Mouse (Mus musculus) right cerebral cortex, postnatal 14 days (tissue): Measurements from ENCODE around the gene Dars.
A peak's percentile ranks its signal among the peaks of the same experiment; 100 is the strongest.

Experiments
- DNase-seq: peaks from one replicate; pipeline ENCODE4 v3.0.0; 2022

Dars gene

DNA sequence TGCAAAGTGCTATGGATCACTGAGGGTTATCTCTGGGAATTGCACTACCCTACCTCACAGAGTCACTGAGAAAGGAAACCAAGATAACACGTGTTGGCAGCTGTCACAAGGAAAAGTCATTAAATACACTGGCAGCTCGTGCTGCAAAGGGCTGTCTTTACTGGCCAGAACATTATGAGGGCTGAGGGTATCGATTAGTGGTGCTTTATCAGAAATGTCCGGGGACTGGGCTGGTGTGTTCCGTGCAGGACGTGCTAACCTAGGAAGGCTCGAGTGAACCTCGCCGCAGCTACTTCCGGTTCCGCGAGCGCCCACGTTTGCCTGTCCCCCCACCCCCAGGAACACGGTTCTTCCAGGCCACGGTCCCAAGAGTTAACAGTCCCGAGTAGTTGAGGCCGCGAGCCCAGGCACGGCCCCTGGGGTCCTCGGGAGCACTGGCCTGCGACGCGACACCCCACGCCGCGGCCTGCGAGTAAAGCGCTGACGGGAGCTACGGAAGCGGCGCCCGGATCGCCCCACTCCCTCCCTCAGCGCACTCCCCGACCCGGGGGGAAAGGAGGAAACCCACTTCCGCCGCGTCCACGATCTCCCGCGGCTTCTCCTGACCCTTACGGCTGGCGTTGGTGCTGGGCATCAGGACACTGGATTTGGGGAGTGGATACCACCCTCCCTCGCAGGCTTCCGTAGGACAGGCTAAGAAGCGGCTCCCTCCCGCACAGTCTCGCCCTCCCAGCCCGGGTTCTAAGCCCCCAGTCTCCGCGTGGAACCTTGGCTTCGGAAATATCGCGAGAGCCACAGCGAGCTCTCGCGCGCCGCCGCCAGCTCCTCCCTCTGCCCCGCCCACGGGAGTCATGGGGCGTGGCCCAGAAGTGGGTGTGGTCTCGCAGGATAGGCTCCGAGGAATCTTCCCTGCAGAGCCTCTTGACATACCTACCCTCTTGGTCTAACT lies at the start of gene Dars:
Dars (minus strand) TSS at position 785 of the 949 bp plus-strand sequence.
- DNase-seq = peak; percentile 91

DNA sequence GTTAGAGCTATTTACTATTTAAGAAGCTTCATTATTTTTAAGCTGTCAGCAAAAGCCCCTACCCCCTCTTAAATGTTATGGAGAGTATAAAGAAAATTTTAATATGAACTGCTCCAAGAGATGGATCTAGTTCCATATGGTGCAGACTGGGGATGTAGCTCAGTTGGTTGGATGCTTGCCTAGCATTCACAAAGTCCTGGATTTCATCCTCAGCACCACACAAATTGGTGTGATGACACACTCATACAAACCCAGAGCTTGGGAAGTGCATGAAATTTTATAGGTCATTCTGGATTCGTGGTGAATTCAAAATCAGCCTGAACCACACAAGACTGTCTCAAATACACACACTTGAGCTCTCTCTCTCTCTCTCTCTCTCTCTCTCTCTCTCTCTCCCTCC lies 49.7 kb upstream of the Dars start:
- DNase-seq = no peak

DNA sequence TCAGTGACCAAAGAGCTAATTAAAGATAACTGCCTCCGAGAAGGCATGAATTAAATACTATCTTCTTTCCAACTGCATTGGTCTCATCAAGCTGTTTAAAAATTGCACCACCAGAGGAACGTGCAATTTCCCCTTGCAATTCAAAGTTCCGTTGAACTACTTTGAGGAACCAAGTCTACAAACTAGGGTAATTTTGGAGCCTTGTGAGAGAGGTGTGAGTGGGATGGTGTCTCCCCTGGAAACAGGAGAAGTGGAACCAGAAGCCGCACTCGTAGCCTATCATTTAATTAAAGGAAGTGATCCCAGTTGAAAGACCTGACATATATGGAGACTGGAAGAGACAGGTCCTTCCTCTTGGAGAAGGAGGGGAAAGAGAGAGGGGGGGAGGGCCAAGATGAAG lies 46.3 kb upstream of the Dars start:
- DNase-seq = no peak

DNA sequence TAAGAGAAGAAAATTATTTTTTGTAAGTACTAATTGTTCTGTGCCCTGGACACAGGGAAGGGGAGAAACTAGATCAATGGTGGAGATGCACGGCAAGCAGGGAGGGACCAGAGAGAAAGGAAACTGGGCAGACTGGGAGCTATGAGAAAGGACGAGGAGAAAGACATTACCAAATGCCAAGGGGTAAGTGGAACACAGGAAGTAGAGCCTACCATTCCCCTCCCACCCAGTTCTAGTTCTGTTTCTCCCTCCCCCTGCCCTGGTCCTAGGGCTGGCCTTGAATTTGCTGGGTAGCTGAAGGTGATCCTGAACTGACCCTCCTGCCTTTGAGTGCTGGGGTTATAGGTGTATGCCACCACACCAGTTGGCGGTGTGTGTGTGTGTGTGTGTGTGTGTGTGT lies 45.2 kb upstream of the Dars start:
- no peak for DNase-seq

DNA sequence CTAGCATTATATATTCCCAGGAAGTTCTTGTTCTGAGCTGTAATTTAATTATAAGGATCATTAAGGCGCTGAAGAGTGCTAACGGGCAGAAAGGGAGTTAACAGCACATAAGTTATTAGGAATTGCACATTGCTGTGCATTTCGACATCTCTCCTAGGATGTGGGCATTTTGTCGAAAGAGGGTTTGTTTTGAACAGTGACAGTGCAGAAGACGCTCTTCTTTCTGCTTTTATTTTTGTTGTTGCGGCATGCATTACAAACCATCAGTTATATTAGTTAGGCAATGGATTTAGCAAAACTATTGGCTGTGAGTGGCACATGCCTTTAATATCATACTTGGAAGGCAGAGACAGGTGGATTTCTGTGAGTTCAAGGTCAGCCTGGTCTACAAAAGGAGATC lies 43.6 kb upstream of the Dars start:
- DNase-seq = no peak

DNA sequence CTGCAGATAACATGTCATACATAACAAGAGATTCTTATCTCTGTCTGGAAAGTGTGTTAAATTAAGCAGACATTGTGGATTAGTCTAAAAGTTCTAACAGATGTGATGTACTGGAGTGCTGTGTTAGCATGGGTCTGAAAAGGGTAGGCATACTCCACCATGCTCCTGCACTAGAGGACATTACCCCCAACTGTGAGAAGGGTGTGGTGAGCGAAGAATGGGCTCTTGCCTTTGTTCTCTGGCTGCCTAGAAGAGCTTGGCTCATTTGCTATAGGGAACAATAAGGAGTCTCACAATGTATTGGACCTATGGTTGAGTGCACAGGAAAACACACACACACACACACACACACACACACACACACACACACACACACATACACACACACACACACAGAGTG lies 42.3 kb upstream of the Dars start:
- no peak for DNase-seq

DNA sequence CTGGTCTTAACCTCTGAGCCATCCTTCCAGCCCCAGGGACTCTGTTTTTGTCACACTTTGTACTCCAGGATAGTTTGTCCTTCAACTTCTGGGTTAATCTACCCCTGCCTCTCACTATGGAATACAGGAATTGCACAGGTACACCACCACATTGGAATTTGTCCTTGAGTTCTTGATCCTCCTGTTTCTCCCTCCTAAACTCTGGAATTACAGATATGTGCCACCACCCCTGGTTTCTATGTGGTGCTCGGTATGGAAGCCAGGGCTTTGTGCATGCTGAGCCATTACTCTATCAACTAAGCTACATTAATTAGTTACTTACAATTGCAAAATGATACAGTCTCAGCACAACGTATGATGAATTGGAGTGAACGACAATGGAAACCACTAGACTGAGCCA lies 41.8 kb upstream of the Dars start:
- no peak for DNase-seq

DNA sequence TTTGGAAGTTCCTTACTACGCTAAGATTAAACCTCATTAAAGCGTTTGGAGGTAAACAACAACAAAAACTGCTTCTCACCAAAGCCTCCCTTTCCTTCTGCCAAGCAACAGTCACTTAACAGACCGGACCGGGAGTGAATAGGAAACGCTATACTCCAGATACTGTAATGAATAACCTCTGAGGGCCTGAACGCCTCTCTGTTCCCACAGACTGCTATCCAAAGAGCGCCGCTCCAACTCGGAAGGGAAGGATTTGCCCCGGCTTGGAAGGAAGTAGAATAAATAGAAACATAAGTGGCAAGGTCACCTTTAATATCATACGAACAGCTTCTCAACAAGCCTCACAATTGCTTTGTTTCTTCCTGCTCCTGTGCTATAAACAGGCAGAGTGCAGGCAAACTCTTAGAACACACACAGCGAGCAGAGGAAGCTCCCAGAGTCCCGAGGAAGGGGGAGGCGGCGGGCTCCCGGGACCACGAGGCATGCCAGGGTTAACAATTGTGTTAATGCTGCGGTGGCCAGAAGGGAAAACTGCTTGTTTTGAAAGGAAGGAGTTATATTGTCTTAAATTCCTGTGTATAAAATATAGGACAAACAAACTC lies 39.8 kb upstream of the Dars start:
- DNase-seq = no peak

DNA sequence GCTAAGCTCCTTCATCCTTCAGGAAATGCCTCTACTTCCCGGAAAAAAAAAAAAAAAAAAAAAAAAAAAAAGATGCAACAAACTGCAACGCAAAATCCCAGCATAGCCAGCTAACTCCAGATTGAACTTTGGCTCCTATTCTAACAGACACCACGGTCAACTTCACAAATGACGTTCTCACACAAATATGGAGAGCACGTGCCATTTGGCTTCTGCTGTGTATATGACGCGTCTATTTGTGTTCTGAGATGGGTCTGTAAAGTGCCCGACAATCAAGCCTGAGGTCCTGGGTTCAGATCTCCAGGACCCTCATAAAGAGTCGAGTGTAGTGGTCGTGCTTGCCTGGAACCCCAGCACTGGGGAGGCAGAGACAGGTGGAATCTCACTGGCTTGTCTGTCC lies 39.1 kb upstream of the Dars start:
- DNase-seq = no peak

DNA sequence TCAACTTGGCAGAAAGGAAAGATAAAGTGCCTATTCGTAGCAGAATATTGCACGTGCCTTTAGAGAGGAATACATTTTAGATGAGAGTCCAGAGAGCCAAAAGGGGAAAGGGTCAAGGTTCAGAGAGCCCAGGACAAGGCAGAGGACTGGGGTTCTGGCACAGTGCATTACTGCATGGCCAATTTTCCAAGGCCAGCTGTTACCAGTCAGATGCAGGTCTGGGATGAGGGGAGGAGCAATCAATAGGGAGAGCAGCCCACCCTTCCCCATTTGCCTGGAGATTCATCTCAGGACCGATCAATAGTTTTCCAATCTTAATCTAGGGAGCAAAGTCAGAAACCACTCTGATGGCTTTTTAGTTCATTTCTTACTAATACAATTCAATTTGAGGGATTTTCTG lies 35.0 kb upstream of the Dars start:
- DNase-seq = no peak

DNA sequence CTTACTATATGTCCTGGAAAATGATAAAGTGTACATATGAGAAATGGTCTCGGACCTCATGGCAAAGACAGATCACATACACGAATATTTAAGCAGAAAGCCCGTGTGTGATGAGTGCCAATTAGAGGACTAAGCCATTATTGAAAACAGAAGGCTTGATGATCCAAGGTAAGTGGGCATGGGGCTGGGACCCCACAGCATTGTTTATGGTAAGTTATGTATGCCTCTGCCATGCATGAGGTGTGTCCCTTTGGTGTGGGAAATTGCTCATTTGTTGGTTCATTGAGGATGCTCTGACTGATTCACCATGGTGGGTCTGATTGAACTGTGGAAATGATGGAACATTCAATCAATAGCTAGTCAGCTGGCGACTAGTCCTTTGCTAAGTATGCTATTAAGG lies 34.0 kb upstream of the Dars start:
- DNase-seq = no peak

DNA sequence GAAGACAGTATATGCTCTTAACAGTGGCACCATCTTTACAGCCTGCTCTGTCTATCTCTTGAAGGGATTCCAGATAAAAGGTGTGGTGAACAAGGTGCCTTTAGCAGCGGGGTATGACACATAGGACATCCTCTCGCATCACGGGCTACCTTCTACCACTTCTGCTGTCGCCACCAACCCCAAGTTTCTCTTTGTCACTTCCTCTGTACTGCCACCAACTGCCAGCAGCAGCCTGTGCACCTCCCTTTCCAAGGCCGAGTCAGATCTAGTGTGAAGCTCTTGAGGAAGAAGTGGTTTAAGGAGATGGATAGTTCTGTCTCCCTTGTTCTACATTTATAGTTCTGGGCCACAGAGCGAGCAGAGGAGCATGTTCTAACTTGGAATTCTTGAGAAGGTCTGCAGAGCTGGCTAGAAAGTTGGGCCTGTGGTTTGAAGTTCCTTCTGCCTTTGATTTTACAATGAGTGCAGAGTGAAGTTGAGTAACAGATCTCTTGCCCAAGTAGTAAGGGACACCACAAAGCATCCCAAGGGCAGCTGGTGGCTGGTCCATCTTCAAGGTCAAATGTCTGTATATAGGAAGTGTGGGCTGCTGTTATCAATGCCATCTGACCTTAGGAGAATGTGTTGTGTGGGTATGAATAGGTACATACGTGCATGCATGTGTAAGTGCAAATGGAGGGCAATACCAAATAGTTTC lies 30.2 kb upstream of the Dars start:
- DNase-seq = no peak

DNA sequence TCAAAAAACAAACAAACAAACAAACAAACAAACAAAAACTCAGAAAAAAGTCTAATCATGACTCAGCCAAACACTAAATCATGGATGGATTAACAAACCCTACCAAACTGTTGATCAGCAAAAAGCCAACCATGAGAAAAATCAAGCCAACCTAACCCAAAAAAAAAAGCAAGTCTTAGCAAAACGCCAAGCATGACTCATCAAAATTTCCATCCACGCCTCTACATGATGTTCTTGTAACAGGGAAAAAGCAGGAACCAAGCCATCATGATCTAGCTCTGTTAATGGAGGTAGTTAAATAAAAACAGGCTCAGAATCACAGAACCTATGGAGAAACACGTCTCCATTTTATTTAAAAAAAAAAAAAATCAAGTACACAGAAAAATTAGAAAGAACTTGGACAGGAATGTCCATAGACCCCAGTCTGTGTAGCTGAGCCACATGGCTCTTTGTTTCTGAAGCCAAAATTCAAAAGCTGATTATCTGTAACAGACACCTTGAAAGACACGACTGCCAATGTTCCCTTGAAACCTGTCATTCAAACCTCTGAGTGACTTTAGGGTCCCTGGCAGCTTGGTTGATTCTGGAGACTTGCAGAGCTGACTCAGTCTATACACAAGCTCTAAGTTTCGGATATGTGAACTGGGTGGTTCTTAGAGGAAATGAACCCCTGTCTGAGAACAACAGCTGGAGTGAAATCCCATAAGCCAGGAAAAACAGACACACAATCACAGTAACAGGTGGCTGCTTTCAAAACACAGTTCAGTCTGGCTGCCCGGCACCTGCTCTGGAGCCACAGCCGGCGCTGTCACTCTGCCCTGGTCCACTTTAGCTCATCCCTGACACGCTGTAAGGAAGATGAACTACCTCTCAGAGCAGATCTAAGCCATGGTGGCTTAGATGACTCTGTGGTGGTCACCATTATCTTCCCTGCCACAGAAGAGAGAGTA lies 27.0 kb upstream of the Dars start:
- no peak for DNase-seq

DNA sequence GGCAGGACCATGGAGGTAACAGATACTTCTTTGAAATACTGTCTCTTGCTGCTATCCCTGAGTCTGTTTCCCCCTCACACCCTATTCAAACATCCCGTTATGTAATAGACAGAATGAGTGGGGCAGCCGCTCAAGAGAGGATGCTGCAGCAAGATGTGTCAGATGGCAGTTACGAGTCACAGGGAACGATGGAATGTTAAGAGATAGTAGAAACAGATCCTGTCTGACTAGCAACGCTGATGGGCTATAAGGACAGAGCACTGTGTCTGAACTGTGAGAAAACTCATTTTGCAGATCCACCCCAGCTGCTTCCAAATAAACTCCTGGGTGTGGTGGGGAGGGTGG lies 23.9 kb upstream of the Dars start:
- DNase-seq = no peak

DNA sequence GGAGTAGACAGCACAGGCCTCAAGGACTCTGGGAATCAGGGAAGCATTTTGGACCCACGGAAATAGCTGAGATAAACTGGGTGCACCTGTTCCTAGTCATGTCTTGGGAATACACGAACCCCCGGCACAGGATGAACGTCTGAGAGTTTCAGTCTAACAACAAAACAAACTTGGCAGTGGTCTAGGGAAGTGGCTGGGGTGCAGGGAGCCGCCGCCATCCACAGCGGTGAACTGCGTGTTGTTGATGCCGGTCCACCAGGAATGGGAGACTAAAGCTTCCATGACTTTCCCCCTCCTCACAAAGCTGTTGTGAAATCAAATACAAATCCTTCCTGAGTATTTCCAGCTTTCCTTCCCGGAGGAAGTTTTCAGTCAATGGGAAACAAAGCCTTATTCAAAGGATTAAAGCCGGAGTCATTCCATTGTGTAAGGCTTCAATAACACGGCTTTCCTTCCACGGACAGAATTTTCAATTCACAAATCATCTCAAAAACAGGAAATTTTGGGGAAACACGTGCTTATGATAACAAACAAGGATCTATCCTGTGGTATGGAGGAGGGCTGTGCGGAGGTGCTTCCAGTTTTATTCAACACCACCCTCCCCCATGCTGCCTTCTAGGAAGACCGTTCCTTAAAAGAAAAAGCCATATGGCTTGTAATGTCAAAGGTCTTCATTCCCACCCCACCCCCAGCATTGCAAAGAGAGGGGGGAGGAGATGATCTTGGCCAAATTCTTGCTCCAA lies 23.4 kb upstream of the Dars start:
- no peak for DNase-seq

DNA sequence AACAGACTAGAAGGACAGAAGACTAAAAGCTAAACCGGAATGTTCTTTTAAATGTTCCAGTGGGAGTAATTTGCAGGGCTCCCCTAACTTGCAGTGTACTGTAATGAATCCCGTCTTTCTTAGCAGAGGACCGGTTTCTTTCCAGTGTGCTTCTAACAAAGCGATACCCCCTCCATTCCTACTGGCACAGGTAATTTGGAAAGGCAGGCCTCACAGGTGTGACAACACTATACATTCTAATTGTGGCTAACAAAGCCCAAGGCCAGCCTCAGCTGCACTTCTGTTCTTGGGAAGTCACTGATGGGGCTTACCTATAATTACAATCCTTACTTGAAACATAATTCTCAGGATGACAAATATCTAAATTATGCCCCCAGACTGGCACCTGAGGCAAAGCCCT lies 22.4 kb upstream of the Dars start:
- no peak for DNase-seq

DNA sequence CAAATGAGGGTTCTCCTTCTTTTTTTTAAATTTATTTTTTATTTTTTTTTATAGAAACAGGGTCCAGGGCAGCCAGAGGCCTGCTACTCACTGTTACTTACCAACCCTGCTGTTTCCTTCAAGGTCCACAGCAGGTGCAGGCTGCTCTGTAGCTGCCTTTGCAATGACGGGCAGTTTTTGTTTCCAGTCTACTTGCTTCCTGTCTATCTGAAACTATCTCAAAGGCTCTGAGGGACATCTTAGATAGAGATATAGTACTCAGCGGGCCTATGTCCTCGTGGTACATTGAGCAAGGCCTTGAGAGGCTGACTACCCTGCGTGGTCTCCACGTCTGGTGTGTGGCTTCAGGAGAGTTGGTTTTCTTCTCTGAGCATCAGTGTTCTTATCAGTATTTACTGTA lies 21.4 kb upstream of the Dars start:
- DNase-seq = no peak

DNA sequence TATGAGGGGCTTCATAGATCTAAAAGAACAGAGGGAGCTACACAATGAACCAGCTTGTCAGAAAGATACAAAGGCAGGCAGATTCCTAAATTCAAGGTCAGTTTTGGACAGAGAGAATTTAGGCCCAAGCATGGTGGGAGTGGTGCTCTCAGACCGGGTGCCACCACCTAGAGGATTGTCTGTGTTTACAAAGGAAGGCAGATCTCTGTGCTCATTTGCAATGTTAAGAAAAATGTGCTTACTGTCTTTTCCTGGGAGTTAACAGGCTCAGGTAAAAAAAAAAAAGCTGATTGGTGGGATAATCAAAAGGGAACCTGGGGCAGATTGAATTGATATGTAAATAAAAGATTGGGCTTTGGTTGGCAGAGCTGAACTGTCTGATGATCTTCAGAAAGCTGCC lies 20.1 kb upstream of the Dars start:
- no peak for DNase-seq

DNA sequence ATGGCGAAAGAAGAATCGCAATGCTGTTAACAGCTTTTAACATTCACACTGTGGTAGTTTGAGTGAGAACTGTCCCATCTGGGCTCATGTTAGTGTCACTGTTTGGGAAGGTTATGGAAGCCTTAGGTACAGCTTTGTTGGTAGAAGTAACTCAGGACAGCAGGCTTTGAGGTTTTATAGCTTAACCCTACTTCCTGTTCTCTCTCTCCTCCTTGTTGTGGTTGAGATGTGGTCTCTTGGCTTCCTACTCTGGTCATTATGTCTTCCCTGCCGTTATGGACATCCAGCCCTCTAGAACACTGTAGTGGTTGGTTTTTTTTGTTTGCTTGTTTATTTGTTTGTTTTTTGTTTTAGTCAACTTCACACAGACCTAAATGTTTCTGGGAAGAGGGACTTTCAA lies 18.8 kb upstream of the Dars start:
- no peak for DNase-seq

DNA sequence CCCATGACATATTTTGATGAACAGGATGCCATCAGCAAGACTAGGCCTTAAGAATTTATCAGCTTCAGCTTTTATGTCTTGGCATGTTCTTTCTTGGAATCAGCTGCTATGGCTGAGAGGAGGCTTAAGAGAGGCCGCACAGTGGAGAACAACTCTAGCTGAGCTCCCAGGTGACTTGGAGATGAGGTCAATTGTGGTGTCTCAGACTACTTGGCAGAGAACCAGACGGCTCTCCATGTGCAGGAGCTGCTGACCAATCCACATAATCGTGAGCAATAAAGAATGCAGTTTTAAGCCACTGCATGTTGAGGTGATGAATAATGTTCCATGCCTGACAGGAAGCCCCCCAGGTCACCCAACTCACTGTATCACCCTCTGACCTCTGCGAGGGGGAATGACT lies 18.4 kb upstream of the Dars start:
- DNase-seq = no peak

DNA sequence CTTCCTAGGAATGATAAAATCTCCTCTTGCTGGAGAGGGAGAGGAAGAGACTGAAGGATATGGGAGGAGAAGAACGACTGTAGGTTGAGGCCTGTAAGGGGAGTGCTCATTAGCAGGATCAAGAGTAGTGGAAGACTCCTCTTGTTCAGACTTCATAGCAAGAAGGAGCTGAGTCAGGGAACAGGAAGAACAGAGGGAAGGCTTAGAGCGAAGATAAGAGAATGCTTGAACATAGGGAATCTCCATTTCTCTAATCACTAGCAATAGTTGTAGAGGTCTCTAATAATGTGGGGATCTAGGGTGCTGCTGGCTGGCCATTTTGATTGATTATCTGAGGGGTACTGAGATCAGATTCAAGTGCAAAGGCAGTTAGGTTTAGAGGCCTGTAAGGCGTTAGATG lies 7.8 kb upstream of the Dars start:
- no peak for DNase-seq

DNA sequence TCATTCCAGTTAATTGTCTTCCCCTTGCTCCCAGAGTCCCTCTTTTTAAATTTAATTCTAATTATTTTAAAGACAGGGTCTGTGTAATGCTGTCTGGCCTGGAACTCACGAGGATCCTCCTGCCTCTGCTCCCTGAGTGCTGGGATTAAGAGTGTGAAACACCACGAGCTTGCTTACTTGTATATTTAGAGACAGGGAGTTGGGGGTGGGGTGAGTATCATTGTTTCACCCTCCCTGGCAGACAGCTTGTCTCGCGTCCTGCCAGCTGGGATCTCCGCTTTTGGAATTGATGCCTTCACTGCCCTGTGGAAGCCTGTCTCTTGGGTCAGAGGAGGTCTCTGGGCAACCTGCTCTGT lies 343 bp upstream of the Dars start:
- no peak for DNase-seq
